Mouse (Mus musculus) right cerebral cortex, adult 18-20 months (tissue): Measurements from ENCODE around the gene Ceacam18.
"Not testable (repeated sequence)": the region's sequence is repeated elsewhere in the genome, so short reads cannot be mapped to it uniquely, and the experiment has no call there.

Source experiments
- DNase-seq: peaks from one replicate; pipeline ENCODE4 v3.0.0; 2022; ENCODE audit warnings: mixed read lengths

The Ceacam18 gene

DNA sequence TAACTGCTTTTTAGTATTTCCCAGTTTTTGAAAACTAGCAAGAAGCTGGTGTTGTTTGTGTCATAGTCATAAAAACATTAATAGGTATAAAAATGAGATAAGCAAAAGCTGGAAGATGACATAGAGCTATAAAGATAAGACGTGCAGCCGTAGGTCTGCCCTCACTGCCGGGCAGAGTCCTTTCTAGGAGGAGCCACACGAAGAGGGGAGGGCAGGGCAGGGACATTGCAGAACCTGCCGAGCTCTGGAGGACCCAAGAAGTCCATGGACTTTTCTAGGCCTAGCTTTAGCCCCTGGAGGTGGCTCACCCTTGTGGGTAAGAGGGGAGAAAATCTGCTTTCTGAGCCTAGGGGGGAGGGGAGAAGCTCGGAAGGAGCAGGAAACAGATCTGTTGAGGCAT lies at the start of gene Ceacam18:
Gene Ceacam18 (plus strand): TSS at position 208 of the 400 bp plus-strand sequence.
- DNase-seq = no peak

DNA sequence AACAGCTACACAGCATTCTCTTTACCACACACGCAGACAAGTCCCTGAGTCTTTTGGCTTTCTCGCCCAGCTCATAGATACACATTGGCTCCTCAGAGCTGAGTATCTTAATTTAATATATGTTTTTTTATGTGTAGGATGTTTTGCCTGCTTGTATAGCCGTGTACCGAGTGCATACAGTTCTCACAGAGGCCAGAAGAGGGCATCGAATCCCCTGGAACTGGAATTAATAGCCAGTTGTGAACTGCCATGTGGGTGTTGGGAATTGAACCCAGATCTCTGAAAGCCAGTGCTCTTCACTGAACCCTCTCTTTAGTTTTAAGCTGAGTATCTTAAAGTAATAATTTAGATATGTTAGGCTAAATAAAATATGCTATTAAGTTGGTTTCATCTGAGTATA lies 49.7 kb upstream of the Ceacam18 start:
- no peak for DNase-seq

GRCm38 (mm10) chr7:43601884-43602283 lies 32.6 kb upstream of the Ceacam18 start:
- no peak for DNase-seq

- DNase-seq = peak; percentile 77
Measured at GRCm38 (mm10) chr7:43606896-43607742, 27.4 kb upstream of the Ceacam18 start, which contains the start of gene Zfp819. Gene Zfp819 (plus strand): TSS chr7:43607169.

GRCm38 (mm10) chr7:43607743-43608287 lies 26.7 kb upstream of the Ceacam18 start:
- no peak for DNase-seq

GRCm38 (mm10) chr7:43608316-43608824 lies 26.1 kb upstream of the Ceacam18 start:
- DNase-seq = no peak

- no peak for DNase-seq
Measured at GRCm38 (mm10) chr7:43613816-43614551, 20.5 kb upstream of the Ceacam18 start.

DNA sequence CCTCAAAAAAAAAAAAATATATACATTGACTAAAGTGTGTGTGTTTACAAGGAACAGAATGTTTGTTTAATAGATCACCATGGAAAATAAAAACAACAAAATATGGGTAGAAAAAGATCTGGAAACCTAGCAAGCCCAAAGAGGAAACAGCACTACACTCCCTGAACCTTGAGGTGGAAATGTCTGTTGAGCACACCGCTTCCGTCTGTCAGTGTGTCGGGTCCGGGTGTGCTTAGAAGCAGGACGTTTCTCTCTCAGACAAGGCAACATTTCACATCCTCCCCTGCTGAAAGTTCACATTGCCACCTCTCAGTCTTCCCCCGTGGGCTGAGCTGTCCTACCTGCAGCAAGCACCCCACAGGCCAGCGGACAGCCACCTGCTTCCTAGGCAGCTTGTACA lies 11.6 kb upstream of the Ceacam18 start:
- no peak for DNase-seq

GRCm38 (mm10) chr7:43623819-43624218 lies 10.7 kb upstream of the Ceacam18 start:
- no peak for DNase-seq

GRCm38 (mm10) chr7:43625065-43625464 lies 9.4 kb upstream of the Ceacam18 start:
- DNase-seq = no peak

GRCm38 (mm10) chr7:43625794-43626422 lies 8.6 kb upstream of the Ceacam18 start:
- no peak for DNase-seq

DNA sequence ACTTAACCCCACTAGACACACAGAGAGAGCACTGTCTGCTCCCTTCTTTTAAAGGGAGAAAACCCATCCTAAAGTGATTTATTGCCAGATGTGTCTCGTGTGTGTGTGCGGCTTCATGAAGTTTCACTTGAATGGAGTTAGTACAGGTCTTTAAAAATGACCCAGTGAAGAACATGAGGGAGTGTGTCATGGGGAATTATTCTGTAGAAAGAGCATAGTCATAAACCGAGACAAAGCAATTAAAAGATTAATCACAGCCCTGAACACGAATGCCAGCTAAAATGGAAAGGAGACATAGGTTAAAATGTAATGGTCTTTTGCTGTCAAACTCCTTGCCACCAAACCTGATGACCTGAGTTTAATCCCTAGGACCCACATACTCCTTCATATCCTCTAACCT lies 567 bp upstream of the Ceacam18 start:
- no peak for DNase-seq

DNA sequence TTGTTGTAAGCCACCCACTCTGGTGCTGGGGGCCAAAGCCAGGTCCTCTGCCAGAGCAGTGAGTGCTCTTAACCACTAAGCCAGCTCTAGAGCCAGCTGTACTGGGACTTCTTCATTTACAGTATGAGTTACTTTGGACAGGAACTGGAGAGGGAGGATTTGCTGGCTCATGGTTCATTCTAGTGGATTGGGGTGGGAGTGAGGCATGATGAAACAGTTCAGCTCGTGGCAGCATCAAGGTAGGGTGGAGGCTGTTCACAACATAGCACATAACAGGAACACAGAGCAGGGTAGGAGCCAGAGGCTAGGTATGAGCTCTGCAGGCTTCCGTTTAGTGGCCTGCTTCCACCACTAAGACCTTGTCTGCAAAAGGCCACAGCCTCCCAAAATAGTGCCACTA lies 1.7 kb downstream of the Ceacam18 start:
- DNase-seq = no peak

DNA sequence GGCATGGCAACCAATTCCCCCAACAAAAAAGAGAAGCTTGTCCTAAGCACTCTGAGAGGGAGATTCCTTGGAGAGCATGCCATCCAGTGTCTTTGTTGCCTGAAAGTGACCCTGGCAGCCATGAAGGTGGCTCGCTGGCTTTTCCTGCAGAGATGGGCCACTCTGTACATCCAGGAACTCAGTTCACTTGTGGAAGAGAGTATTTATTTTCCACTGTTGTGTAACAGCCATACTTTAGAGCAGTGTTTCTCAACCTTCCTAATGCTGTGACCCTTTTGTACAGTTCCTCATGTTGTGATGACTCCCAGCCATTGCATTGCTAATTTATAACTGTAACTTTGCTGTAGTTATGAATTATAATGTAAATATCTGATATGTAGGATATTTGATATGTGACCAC lies 2.6 kb downstream of the Ceacam18 start:
- no peak for DNase-seq

GRCm38 (mm10) chr7:43642587-43642986 lies 8.1 kb downstream of the Ceacam18 start:
- DNase-seq = no peak

- no peak for DNase-seq
Measured at GRCm38 (mm10) chr7:43643046-43643652, 8.6 kb downstream of the Ceacam18 start.

- no peak for DNase-seq
Measured at GRCm38 (mm10) chr7:43652683-43653082, 18.2 kb downstream of the Ceacam18 start.

- DNase-seq = no peak
Measured at GRCm38 (mm10) chr7:43654519-43654918, 20.0 kb downstream of the Ceacam18 start.

DNA sequence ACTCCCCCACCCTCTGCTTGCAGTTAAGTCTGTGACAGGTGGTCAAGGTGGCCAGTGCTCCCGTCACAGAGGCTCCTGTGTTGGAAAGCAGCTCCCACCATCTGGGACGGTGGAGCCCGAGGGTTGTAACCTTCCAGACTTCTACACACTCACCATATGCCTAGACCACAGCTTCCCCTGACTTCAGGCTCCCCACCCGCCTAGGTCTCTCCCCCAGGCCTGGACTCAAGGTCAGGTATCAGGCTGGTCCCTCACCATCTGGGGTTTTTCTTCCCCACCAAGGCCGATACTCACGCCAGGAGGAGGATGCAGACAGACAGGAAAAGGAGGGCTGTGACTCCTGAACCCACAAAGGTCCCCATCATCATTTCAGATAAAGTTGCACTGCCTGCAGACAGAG lies 21.7 kb downstream of the Ceacam18 start:
- DNase-seq = no peak

GRCm38 (mm10) chr7:43660002-43660401 lies 25.5 kb downstream of the Ceacam18 start, which contains the start of gene Siglece:
Gene Siglece (minus strand): TSS chr7:43660161.
- no peak for DNase-seq

- no peak for DNase-seq
Measured at GRCm38 (mm10) chr7:43662804-43663203, 28.3 kb downstream of the Ceacam18 start.

DNA sequence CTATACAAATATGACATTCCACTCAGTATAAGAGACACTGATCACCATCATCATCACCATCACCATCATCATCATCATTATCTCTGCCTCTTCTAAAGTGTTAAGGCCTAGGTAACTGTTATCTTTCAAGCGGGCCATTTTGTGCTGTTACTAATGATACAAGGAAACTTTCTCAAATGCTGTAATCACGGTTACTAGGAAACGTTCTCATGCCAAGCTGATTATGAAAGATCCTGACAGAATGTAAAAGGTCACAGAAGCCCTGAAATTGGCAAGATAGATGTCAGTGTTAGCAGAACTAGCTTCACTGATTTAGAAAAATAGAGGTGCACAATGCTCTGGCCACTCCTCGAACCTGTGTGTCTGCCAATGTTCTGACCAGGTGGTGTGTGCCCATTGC lies 32.7 kb downstream of the Ceacam18 start:
- DNase-seq = not testable (repeated sequence)
